Mouse (Mus musculus) ES-Bruce4 (cell line): ENCODE measurements around the gene Nagk. TPM values are rescaled to one million over a fixed set of nuclear protein-coding genes. Genes with fewer than 3 reads are reported as not detected.

Source experiments
- H3K27ac ChIP-seq: 2 replicates; pipeline ENCODE4 v1.5.1; 2012; ENCODE audit warnings: low read length, inconsistent platforms; ENCODE audit not compliant: insufficient read depth
- H3K27me3 ChIP-seq: 2 replicates; pipeline ENCODE4 v1.6.1; 2012; ENCODE audit warnings: mild to moderate bottlenecking, low read length, inconsistent platforms; ENCODE audit not compliant: control insufficient read depth, poor library complexity, insufficient read depth, severe bottlenecking
- H3K36me3 ChIP-seq: 2 replicates; pipeline ENCODE4 v1.6.1; 2012; ENCODE audit warnings: inconsistent platforms, mild to moderate bottlenecking, low read length, moderate library complexity; ENCODE audit not compliant: control insufficient read depth, poor library complexity, insufficient read depth, severe bottlenecking
- H3K4me1 ChIP-seq: one replicate; pipeline ENCODE4 v1.8.1; 2011; ENCODE audit warnings: low read length; ENCODE audit not compliant: control insufficient read depth, insufficient read depth
- H3K4me3 ChIP-seq: 2 replicates; pipeline ENCODE4 v1.5.1; 2011; ENCODE audit warnings: low read depth, mild to moderate bottlenecking, low read length
- H3K9ac ChIP-seq: 2 replicates; pipeline ENCODE4 v1.6.1; 2012; ENCODE audit warnings: low read depth, mild to moderate bottlenecking, inconsistent platforms; ENCODE audit not compliant: poor library complexity, severe bottlenecking
- H3K9me3 ChIP-seq: replicated peaks from 2 replicates; pipeline ENCODE4 v1.6.1; 2012; ENCODE audit warnings: mild to moderate bottlenecking, low read length, inconsistent platforms; ENCODE audit not compliant: control insufficient read depth, poor library complexity, insufficient read depth, severe bottlenecking
- CTCF ChIP-seq: IDR thresholded peaks from one replicate; pipeline ENCODE4 v1.8.1; 2011; ENCODE audit warnings: low read depth, low read length
- EP300 ChIP-seq: IDR thresholded peaks from 2 replicates; pipeline ENCODE4 v1.6.1; 2011; ENCODE audit warnings: low read depth, low read length; ENCODE audit not compliant: insufficient read depth
- POLR2A ChIP-seq: IDR thresholded peaks from one replicate; pipeline ENCODE4 v1.8.1; 2011; ENCODE audit warnings: low read length; ENCODE audit not compliant: insufficient read depth
- polyA plus RNA-seq: library from polyadenylated mRNA; stranded (reverse); fragments of >200 nt; gene quantifications from 2 replicates; pipeline ENCODE4 v1.2.4, GENCODE M21; 2011; ENCODE audit warnings: low read depth; ENCODE audit not compliant: missing spikeins, insufficient read depth, insufficient read length

The Nagk gene
- polyA plus RNA-seq, result 8.4 and 11.8 TPM in 2 replicates

GRCm38 (mm10) chr6:83794760-83795296, at the start of gene Nagk:
Nagk (plus strand) TSS chr6:83794982.
- H3K36me3 ChIP-seq, result no peaks in the 10 kb centered on the region
- H3K27ac ChIP-seq, result peak within 1 kb of the TSS; percentile 17; the same call in 1 of the 2 replicates
- H3K9ac ChIP-seq, result peak within 1 kb of the TSS; percentile 21
- H3K4me3 ChIP-seq, result peak within 1 kb of the TSS; percentile 79
- TF ChIP-seq CTCF (no peak), POLR2A (peak; percentile 54)
- H3K4me1 ChIP-seq, result no peaks in the 10 kb centered on the region
- H3K9me3 ChIP-seq, result no peaks in the 10 kb centered on the region
- no peaks in the 10 kb centered on the region for H3K27me3 ChIP-seq

DNA sequence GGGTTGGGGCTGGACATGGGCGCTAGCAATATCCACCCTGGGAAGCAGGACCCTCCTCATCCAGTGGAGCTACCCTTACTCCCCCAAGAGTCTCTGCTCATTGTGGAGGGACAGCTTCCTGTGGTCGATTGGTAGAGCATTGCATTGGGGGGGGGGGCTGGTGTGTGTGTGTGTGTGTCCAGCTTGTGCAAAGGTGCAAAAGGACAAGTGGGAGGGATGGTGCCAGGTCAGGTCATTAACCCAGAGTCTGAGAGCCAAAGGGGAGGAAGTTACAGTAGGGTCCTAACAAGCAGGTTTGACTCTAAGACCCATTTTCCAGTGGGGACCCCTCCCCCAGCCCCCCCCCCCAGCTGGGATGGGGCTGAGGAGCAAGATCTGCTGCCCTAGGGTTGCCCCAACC, 49.3 kb upstream of the Nagk start:
- H3K9me3 ChIP-seq, result no peaks in the 10 kb centered on the region
- peaks cover 10% of the 10 kb centered on the region for H3K4me1 ChIP-seq
- no peak overlapping the region for H3K4me3 ChIP-seq
- H3K9ac ChIP-seq, result no peak overlapping the region
- no peak overlapping the region for H3K27ac ChIP-seq
- no peaks in the 10 kb centered on the region for H3K27me3 ChIP-seq
- no peaks in the 10 kb centered on the region for H3K36me3 ChIP-seq
- no peak for TF ChIP-seq EP300
- TF ChIP-seq CTCF, result no peak
- TF ChIP-seq POLR2A, result no peak

- Histone ChIP-seq H3K36me3 (no peaks in the 10 kb centered on the region), H3K27me3 (no peaks in the 10 kb centered on the region), H3K27ac (no peak overlapping the region), H3K9me3 (no peaks in the 10 kb centered on the region), H3K9ac (no peak overlapping the region), H3K4me1 (peaks cover 8% of the 10 kb centered on the region), H3K4me3 (no peak overlapping the region)
- TF ChIP-seq CTCF (no peak), POLR2A (no peak), EP300 (no peak)
Observed at GRCm38 (mm10) chr6:83749286-83749685, 45.5 kb upstream of the Nagk start.

DNA sequence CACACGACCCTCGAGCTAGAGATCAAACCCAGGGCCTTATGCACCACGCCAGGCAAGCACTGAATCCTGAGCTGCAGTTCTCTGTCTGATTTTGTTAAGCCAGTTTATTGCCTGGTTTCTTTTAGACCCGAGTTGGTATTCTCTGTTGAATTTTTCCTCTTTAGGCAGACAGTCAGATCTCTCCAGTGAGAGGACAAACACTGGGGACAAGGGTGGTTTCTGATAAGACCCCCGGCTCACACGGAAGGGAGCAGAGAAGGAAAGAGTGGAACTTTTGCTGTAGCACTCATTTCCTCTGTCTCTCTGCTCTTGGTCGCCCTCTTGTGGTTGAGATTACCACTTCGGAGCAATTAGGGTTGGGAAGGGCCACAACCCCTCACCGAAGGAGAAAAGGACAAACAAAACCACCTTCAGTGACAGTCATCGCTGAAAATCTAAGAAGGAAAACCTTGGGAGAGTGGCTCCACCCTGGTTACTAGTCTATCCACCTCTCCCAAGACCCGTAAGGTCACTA, 44.6 kb upstream of the Nagk start:
- H3K27me3 ChIP-seq, result no peaks in the 10 kb centered on the region
- no peaks in the 10 kb centered on the region for H3K9me3 ChIP-seq
- H3K9ac ChIP-seq, result peak overlapping the region; percentile 5; the same call in 1 of the 2 replicates
- H3K4me1 ChIP-seq, result no peaks in the 10 kb centered on the region
- no peak overlapping the region for H3K27ac ChIP-seq
- H3K4me3 ChIP-seq, result no peak overlapping the region
- TF ChIP-seq CTCF (peak; percentile 75), EP300 (no peak)
- no peaks in the 10 kb centered on the region for H3K36me3 ChIP-seq

DNA sequence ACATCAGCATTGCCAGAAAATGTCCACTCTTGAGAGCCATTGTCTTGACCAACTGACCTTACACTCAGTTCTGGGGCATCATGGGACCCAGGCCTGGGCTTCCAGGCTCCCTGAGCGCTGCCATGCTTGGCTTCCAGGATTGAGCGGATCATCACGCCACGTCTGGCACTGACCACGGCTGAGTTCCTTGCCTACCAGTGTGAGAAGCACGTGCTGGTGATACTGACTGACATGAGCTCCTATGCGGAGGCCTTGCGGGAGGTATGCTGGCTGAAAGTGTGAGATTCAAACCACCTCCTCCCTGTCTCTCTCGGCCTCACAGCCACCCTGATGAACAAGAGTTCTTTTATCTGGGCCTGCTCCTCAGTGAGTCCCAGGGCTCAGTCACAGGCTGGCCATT, 38.7 kb upstream of the Nagk start:
- H3K36me3 ChIP-seq, result no peaks in the 10 kb centered on the region
- H3K9ac ChIP-seq, result no peak overlapping the region
- H3K27ac ChIP-seq, result no peak overlapping the region
- no peaks in the 10 kb centered on the region for H3K27me3 ChIP-seq
- no peak overlapping the region for H3K4me3 ChIP-seq
- no peaks in the 10 kb centered on the region for H3K4me1 ChIP-seq
- TF ChIP-seq CTCF, result no peak
- no peak for TF ChIP-seq EP300
- TF ChIP-seq POLR2A, result no peak
- no peaks in the 10 kb centered on the region for H3K9me3 ChIP-seq

- H3K27ac ChIP-seq, result no peak within 1 kb of the TSS
Observed at GRCm38 (mm10) chr6:83762344-83762743, 32.4 kb upstream of the Nagk start, which contains the start of gene Ankrd53. Ankrd53 (plus strand) TSS chr6:83762644.

More at GRCm38 (mm10) chr6:83762344-83762743, 32.4 kb upstream of the Nagk start, which contains the start of gene Ankrd53:
- peak within 1 kb of the TSS; percentile 44 for H3K4me3 ChIP-seq
- no peaks in the 10 kb centered on the region for H3K36me3 ChIP-seq
- H3K27me3 ChIP-seq, result no peaks in the 10 kb centered on the region
- H3K9me3 ChIP-seq, result no peaks in the 10 kb centered on the region
- H3K4me1 ChIP-seq, result no peaks in the 10 kb centered on the region
- TF ChIP-seq POLR2A (no peak), CTCF (no peak), EP300 (no peak)
- peak within 1 kb of the TSS; percentile 20; the same call in 1 of the 2 replicates for H3K9ac ChIP-seq
